Mouse (Mus musculus) stomach, embryonic 16.5 days (tissue): Measurements from ENCODE around the gene Btbd16. TPM values are rescaled to one million over a fixed set of nuclear protein-coding genes. Genes with fewer than 3 reads are reported as not detected.

Source experiments
- ATAC-seq: fragments of 200-750 bp; cut with Nextera tagmentation; 2 replicates; pipeline ENCODE4 v1.8.0; 2017; ENCODE audit warnings: moderate number of reproducible peaks, moderate TSS enrichment; ENCODE audit not compliant: insufficient read depth, low FRiP score
- H3K27ac ChIP-seq: fragments of 300-500 bp; sonication (generic); 2 replicates; pipeline ENCODE4 v1.5.1; 2014; ENCODE audit warnings: low read length
- H3K27me3 ChIP-seq: fragments of 300-500 bp; sonication (generic); 2 replicates; pipeline ENCODE4 v1.6.1; 2014; ENCODE audit warnings: low read length, control low read depth, mixed read lengths; ENCODE audit not compliant: control insufficient read depth, insufficient read depth
- H3K36me3 ChIP-seq: fragments of 300-500 bp; sonication (generic); 2 replicates; pipeline ENCODE4 v1.6.1; 2014; ENCODE audit warnings: low read length; ENCODE audit not compliant: control insufficient read depth, insufficient read depth
- H3K4me1 ChIP-seq: fragments of 300-500 bp; sonication (generic); 2 replicates; pipeline ENCODE4 v1.6.1; 2014; ENCODE audit warnings: low read length, control low read depth, mixed read lengths; ENCODE audit not compliant: control insufficient read depth, insufficient read depth
- H3K4me2 ChIP-seq: fragments of 300-500 bp; sonication (generic); 2 replicates; pipeline ENCODE4 v1.6.1; 2014; ENCODE audit warnings: low read depth, low read length, mixed read lengths
- H3K4me3 ChIP-seq: fragments of 300-500 bp; sonication (generic); replicated peaks from 2 replicates; pipeline ENCODE4 v1.5.1; 2014; ENCODE audit warnings: mild to moderate bottlenecking, low read length
- H3K9ac ChIP-seq: fragments of 300-500 bp; sonication (generic); 2 replicates; pipeline ENCODE4 v1.6.1; 2014; ENCODE audit warnings: low read length
- H3K9me3 ChIP-seq: fragments of 300-500 bp; sonication (generic); replicated peaks from 2 replicates; pipeline ENCODE4 v1.6.1; 2016; ENCODE audit warnings: low read length, control low read depth; ENCODE audit not compliant: control insufficient read depth
- WGBS: fragments of 180-500 bp; shearing (Covaris S2); extraction: QIAGEN DNeasy Blood & Tissue Kit; methylation state at CpG from one replicate; pipeline ENCODE4 v1.1.7; 2014; 5-methylcytosine and 5-hydroxymethylcytosine counted together
- polyA plus RNA-seq: library from polyadenylated mRNA; unstranded; fragments of >200 nt; fragmentation: Nextera tagmentation; extraction: Ambion mirVana; gene quantifications from 2 replicates; pipeline ENCODE4 v1.2.1, GENCODE M21; 2015

Gene Btbd16
- 0.10 and 0.14 TPM in 2 replicates for polyA plus RNA-seq

DNA sequence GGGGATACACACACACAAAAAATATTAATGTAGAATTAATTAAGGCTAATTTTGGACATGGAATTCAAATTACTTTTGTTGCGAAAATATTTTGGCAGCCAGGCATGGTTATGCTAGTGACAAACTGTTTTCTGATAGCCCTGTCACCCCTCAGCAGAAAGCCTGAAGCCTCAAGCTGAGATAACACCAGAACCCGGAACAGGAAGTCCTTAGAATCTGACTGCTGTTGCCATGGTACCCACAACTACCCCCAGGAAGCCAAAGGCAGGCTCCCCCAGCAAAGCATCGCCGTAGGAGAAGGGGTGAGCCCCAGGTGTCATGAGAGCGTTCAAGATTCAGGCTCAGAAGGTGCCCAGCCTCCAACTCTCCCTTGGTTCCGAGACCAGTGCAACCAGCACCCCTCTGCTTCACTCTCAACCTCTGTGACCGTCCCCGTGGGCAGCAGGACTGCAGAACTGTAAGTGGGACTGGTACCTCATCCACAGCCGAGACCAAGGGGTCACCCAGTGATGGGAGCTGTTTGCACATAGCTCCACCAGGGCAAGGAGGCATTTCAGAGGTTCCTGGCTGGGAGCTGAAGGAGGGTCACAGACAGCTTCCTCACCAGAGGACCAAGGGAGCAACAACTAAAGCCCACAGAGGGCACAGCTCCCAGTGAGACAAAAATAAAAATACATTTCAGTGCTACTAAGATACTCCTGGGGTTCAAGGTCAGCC lies at the start of gene Btbd16:
Gene Btbd16, plus strand, starts transcription at position 156 of the 717 bp plus-strand sequence.
- no peaks in the 10 kb centered on the region for H3K9me3 ChIP-seq
- no peak within 1 kb of the TSS for H3K9ac ChIP-seq
- no peak within 1 kb of the TSS for H3K4me2 ChIP-seq
- ATAC-seq = no peak
- WGBS = 49% methylated on average over 9 of the region's 9 CpGs
- H3K27ac ChIP-seq = 0 out of 2 replicates have a peak within 1 kb of the TSS, but pooled peaks have one; percentile 24
- no peaks in the 10 kb centered on the region for H3K4me1 ChIP-seq
- H3K4me3 ChIP-seq = no peak within 1 kb of the TSS
- H3K36me3 ChIP-seq = no peaks in the 10 kb centered on the region
- H3K27me3 ChIP-seq = no peaks in the 10 kb centered on the region

GRCm38 (mm10) chr7:130726185-130726584 lies 47.7 kb upstream of the Btbd16 start:
- peak overlapping the region; percentile 1; the same call in 1 of the 2 replicates for H3K27ac ChIP-seq
- WGBS = 68% methylated on average over 3 of the region's 3 CpGs

GRCm38 (mm10) chr7:130726724-130727422 lies 47.0 kb upstream of the Btbd16 start:
- no peak overlapping the region for H3K4me3 ChIP-seq
- no peaks in the 10 kb centered on the region for H3K9me3 ChIP-seq
- no peaks in the 10 kb centered on the region for H3K36me3 ChIP-seq
- no peaks in the 10 kb centered on the region for H3K27me3 ChIP-seq
- WGBS = 43% methylated on average over 8 of the region's 8 CpGs
- peak overlapping the region; percentile 30; the same call in 1 of the 2 replicates for H3K27ac ChIP-seq
- H3K4me2 ChIP-seq = 0 out of 2 replicates have a peak overlapping the region, but pooled peaks have one; percentile 9
- H3K9ac ChIP-seq = no peak overlapping the region
- H3K4me1 ChIP-seq = peaks cover 10% of the 10 kb centered on the region
- no peak for ATAC-seq

More at GRCm38 (mm10) chr7:130726185-130726584, 47.7 kb upstream of the Btbd16 start:
- Histone ChIP-seq H3K4me1 (peaks cover 10% of the 10 kb centered on the region), H3K9ac (no peak overlapping the region), H3K9me3 (no peaks in the 10 kb centered on the region), H3K27me3 (no peaks in the 10 kb centered on the region), H3K36me3 (no peaks in the 10 kb centered on the region), H3K4me2 (no peak overlapping the region), H3K4me3 (no peak overlapping the region)
- ATAC-seq = no peak

GRCm38 (mm10) chr7:130727560-130727959 lies 46.3 kb upstream of the Btbd16 start:
- Histone ChIP-seq H3K4me2 (0 out of 2 replicates have a peak overlapping the region, but pooled peaks have one; percentile 9), H3K4me3 (no peak overlapping the region), H3K9me3 (no peaks in the 10 kb centered on the region), H3K4me1 (peaks cover 10% of the 10 kb centered on the region), H3K36me3 (no peaks in the 10 kb centered on the region), H3K27ac (peak overlapping the region; percentile 30; the same call in 1 of the 2 replicates), H3K27me3 (no peaks in the 10 kb centered on the region), H3K9ac (no peak overlapping the region)
- ATAC-seq = no peak
- 81% methylated on average over 4 of the region's 4 CpGs for whole genome bisulfite sequencing

DNA sequence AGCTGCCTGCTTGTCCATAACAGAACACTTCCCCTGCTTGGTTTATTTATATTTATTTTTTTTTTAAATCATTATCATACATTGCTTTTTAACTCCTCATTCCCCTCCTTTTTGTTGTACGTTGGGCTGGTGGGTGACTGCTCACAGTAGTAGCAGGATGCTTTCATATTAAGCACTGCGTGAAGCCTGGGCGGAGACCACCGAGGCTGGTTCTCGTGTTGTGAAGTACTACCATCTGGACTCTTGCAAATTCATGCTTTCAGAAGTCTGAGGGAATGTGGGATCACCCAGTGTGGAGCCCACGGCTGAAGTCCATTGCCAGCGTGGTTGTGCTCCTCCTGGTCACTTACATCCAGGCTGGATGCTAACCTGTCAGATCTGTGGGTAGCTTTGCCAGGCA lies 42.1 kb upstream of the Btbd16 start:
- Histone ChIP-seq H3K36me3 (peaks cover 8% of the 10 kb centered on the region), H3K4me1 (peaks cover 8% of the 10 kb centered on the region), H3K27ac (no peak overlapping the region), H3K9ac (no peak overlapping the region), H3K4me3 (no peak overlapping the region), H3K27me3 (no peaks in the 10 kb centered on the region), H3K4me2 (no peak overlapping the region), H3K9me3 (no peaks in the 10 kb centered on the region)
- ATAC-seq = no peak
- WGBS = 71% methylated on average over 7 of the region's 7 CpGs

DNA sequence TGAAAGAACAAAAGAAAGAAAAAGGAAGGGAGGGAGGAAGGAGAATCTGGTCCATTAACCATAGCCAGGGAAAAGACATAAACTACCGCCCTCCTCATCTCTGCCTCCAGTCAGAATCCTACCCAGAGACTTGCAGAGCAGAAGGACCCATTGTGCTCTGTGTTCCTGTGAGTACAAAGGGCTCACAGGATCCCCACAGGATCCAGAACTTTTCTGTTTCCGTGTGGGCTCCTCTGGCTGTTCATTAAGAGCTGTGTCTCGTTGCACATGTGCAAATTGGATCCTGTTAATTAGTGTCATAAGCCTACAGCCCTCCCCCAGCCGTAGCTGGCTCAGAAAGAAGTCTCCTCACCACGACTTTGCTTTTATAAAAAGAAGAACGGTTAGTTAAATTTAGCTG lies 41.0 kb upstream of the Btbd16 start:
- Histone ChIP-seq H3K36me3 (peaks cover 8% of the 10 kb centered on the region), H3K27me3 (no peaks in the 10 kb centered on the region), H3K9me3 (no peaks in the 10 kb centered on the region), H3K4me1 (no peaks in the 10 kb centered on the region), H3K9ac (no peak overlapping the region), H3K27ac (no peak overlapping the region), H3K4me2 (no peak overlapping the region), H3K4me3 (no peak overlapping the region)
- WGBS = 78% methylated on average over 6 of the region's 6 CpGs
- no peak for ATAC-seq

DNA sequence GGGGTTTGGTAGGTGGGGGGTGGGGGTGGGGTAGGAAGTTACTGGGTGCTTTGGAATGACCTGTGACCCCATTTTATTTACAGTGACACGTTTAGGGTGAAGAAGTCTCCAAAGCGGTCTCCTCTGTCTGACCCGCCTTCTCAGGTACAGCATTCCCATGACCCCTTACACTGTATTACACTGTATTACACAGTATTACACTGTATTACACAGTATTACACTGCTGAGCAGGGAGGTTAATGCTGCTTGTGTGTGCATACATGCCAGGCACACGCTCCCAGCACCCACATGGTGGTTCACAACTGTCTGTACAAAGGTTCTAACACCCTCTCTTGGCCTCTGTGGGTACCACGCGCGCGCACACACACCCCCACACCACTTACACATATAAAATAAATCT lies 40.4 kb upstream of the Btbd16 start:
- ATAC-seq = no peak
- no peak overlapping the region for H3K4me3 ChIP-seq
- H3K4me1 ChIP-seq = no peaks in the 10 kb centered on the region
- no peaks in the 10 kb centered on the region for H3K9me3 ChIP-seq
- no peak overlapping the region for H3K9ac ChIP-seq
- WGBS = 91% methylated on average over 8 of the region's 8 CpGs
- no peaks in the 10 kb centered on the region for H3K27me3 ChIP-seq
- peaks cover 8% of the 10 kb centered on the region for H3K36me3 ChIP-seq
- H3K27ac ChIP-seq = no peak overlapping the region
- H3K4me2 ChIP-seq = no peak overlapping the region

DNA sequence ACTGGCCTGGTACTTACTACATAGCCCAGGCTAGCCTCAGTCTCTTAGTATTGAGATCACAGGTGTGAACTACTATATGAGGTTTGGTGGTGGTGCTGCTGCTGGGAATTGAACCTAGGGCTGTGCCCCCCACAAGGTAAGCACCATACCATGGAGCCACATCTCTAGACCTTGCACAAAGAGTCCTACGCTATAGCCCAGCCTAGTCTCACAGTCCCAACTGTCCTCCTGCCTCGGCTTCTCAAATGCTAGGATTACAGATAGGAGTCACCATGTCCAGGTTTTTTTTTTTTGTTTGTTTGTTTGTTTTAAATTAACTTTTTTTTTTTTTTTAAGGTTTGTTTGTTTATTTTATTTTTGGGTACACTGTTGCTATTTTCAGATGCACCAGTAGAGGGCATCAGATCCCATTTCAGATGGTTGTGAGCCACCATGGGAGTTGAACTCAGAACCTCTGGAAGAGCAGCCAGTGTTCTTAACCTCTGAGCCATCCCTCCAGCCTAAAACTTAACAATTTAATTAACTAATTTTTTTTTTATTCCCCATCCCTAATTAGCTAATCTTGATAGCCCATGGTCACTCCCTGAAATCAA lies 39.6 kb upstream of the Btbd16 start:
- Histone ChIP-seq H3K4me3 (no peak overlapping the region), H3K27me3 (no peaks in the 10 kb centered on the region), H3K4me2 (no peak overlapping the region), H3K4me1 (no peaks in the 10 kb centered on the region), H3K9me3 (no peaks in the 10 kb centered on the region), H3K9ac (no peak overlapping the region), H3K27ac (no peak overlapping the region), H3K36me3 (peaks cover 8% of the 10 kb centered on the region)
- ATAC-seq = no peak
- WGBS = 93% methylated on average over 2 of the region's 2 CpGs

DNA sequence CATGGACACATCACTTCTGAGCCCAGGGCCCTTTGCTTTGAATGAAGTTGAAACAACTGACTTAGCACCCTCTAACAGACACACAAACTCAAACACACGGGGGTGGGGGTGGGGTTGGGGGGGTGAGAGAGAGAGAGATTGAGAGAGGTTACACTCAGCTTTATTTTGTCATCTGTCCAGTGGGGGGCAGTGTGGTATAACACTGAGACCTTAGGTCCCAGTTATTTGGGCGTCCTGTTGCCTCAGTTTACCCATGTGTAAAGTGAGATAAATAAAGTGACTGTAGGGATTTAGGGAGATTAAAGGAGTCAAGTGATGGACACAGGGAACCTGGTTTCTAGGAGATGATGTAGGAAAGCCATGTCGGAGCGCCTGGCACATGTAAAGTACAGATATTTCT lies 32.8 kb upstream of the Btbd16 start:
- H3K4me2 ChIP-seq = no peak overlapping the region
- 0 out of 2 replicates have a peak, but pooled peaks cover 5% of the 10 kb centered on the region for H3K4me1 ChIP-seq
- H3K9ac ChIP-seq = no peak overlapping the region
- no peaks in the 10 kb centered on the region for H3K9me3 ChIP-seq
- 0 out of 2 replicates have a peak, but pooled peaks cover 11% of the 10 kb centered on the region for H3K36me3 ChIP-seq
- no peaks in the 10 kb centered on the region for H3K27me3 ChIP-seq
- 80% methylated on average over 4 of the region's 4 CpGs for WGBS
- ATAC-seq = no peak
- no peak overlapping the region for H3K4me3 ChIP-seq
- H3K27ac ChIP-seq = no peak overlapping the region
